Mouse (Mus musculus) forebrain, embryonic 11.5 days (tissue): Measurements from ENCODE around the gene Unc5b. TPM values are rescaled to one million over a fixed set of nuclear protein-coding genes. Genes with fewer than 3 reads are reported as not detected.
A peak's percentile ranks its signal among the peaks of the same experiment; 100 is the strongest.

Source experiments
- ATAC-seq: fragments of 200-750 bp; cut with Nextera tagmentation; replicated peaks from 2 replicates; pipeline ENCODE4 v1.8.0; 2017; ENCODE audit warnings: moderate TSS enrichment; ENCODE audit not compliant: low FRiP score
- DNase-seq: peaks from one replicate; pipeline ENCODE4 v3.0.0-alpha.2; 2017; ENCODE audit warnings: low spot score
- H3K27ac ChIP-seq: fragments of 300-500 bp; sonication (generic); 2 replicates; pipeline ENCODE4 v1.5.1; 2014; ENCODE audit warnings: low read depth, low read length
- H3K27me3 ChIP-seq: fragments of 300-500 bp; sonication (generic); 2 replicates; pipeline ENCODE4 v1.6.1; 2014; ENCODE audit warnings: mild to moderate bottlenecking, low read length, mixed read lengths; ENCODE audit not compliant: control insufficient read depth, insufficient read depth
- H3K36me3 ChIP-seq: fragments of 300-500 bp; sonication (generic); 2 replicates; pipeline ENCODE4 v1.6.1; 2014; ENCODE audit warnings: mild to moderate bottlenecking, low read length, moderate library complexity, mixed read lengths; ENCODE audit not compliant: control insufficient read depth, insufficient read depth
- H3K4me1 ChIP-seq: fragments of 300-500 bp; sonication (generic); replicated peaks from 2 replicates; pipeline ENCODE4 v1.6.1; 2014; ENCODE audit warnings: low read length, mixed read lengths; ENCODE audit not compliant: control insufficient read depth, insufficient read depth
- H3K4me2 ChIP-seq: fragments of 300-500 bp; sonication (generic); 2 replicates; pipeline ENCODE4 v1.6.1; 2014; ENCODE audit warnings: low read depth, mild to moderate bottlenecking, low read length, moderate library complexity, mixed read lengths; ENCODE audit not compliant: severe bottlenecking
- H3K4me3 ChIP-seq: fragments of 300-500 bp; sonication (generic); 2 replicates; pipeline ENCODE4 v1.5.1; 2014; ENCODE audit warnings: low read depth, low read length
- H3K9ac ChIP-seq: fragments of 300-500 bp; sonication (generic); 2 replicates; pipeline ENCODE4 v1.6.1; 2014; ENCODE audit warnings: low read length
- H3K9me3 ChIP-seq: fragments of 300-500 bp; sonication (generic); 2 replicates; pipeline ENCODE4 v1.6.1; 2016; ENCODE audit warnings: low read length, mixed read lengths; ENCODE audit not compliant: control insufficient read depth
- WGBS: fragments of 180-500 bp; shearing (Covaris S2); extraction: QIAGEN DNeasy Blood & Tissue Kit; methylation state at CpG from one replicate; pipeline ENCODE4 v1.1.7; 2014; 5-methylcytosine and 5-hydroxymethylcytosine counted together
- polyA plus RNA-seq: library from polyadenylated mRNA; unstranded; fragments of >200 nt; fragmentation: Nextera tagmentation; extraction: Ambion mirVana; gene quantifications from 2 replicates; pipeline ENCODE4 v1.2.1, GENCODE M21; 2014

Unc5b gene
- polyA plus RNA-seq, 1 experiment from 2014 or later = 4.0 TPM

DNA sequence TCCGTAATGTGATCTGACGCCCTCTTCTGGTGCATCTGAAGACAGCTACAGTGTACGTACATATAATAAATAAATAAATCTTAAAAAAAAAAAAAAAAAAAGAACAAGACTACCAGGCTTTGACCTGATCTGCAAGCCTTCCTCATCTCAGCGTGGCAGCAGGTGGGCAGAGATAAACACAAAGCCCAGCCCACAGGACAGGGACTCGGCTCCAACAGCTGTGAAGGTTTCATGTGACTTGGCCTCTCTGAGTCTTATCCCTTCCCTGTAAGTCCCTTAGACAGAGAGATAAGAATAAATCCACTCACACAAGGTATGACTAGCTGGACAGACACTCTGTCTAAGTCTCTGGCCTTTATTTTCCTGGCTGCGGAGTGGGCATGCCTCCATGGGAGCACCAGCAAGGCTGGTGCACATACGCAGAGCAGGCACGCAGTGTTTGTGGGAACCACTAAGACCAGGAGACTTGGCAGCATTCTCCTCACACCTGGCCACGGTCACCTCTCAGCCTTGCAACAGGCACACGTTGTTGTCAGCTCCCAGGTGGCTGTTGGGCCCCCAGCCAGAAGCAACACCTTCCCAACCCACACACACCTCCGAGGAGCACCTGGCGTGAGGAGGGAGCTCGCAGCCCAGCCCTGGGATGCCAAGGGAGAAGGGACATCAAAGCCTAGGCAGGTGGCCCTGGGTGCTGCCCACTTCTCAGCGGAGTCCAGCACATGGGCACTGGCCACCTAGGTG, 33.5 kb downstream of the Unc5b start:
- no peaks in the 10 kb centered on the region for H3K36me3 ChIP-seq
- no peak for DNase-seq
- no peak for ATAC-seq
- no peak overlapping the region for H3K9ac ChIP-seq
- H3K4me1 ChIP-seq = peaks cover 29% of the 10 kb centered on the region
- H3K4me2 ChIP-seq = no peak overlapping the region
- no peaks in the 10 kb centered on the region for H3K9me3 ChIP-seq
- no peak overlapping the region for H3K27ac ChIP-seq
- H3K4me3 ChIP-seq = no peak overlapping the region
- no peaks in the 10 kb centered on the region for H3K27me3 ChIP-seq
- WGBS = 88% methylated on average over 14 of the region's 14 CpGs

DNA sequence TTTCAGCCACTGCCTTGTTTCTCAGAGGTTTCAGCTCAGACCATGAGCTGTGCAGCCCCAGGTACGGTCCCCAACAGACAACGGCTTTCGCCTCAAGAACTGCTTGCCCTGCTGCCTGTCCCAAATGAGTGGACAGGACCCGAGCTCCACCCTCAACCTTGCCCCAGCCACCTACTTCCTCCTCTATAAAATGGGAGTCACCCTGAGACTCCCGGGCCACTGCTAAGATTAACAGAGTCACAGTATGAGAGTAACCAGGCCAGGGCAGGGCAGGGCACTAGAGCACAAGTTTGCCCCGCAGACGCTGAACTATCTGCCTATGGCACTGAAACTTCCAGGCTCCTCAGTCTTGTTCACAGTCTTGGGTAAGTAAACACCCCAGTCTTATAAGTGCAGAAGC, 34.9 kb downstream of the Unc5b start:
- Histone ChIP-seq H3K4me3 (no peak overlapping the region), H3K27ac (no peak overlapping the region), H3K4me1 (peaks cover 33% of the 10 kb centered on the region), H3K4me2 (no peak overlapping the region), H3K9me3 (no peaks in the 10 kb centered on the region), H3K36me3 (no peaks in the 10 kb centered on the region), H3K9ac (no peak overlapping the region), H3K27me3 (no peaks in the 10 kb centered on the region)
- DNase-seq = no peak
- 86% methylated on average over 7 of the region's 7 CpGs for WGBS
- ATAC-seq = no peak

DNA sequence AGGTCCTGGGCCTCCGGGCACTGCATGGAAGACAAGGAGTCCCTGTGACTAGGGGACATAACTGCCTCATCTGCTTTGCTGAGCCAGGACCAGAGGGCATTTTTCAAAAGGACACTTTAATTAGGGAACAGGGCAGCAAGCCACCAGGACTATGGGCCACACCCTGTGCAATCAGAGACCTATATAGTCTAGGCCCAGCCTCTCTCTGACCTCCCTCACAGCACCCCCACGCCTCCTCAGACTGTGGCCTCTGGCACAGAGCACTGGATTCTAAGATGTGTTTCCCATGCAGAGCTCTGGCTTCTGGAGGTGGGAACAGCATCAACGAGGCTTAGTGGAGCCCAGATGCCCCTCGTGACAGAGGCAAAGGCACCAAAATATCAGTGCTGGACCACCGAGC, 35.4 kb downstream of the Unc5b start:
- Histone ChIP-seq H3K9me3 (no peaks in the 10 kb centered on the region), H3K9ac (no peak overlapping the region), H3K27me3 (no peaks in the 10 kb centered on the region), H3K36me3 (no peaks in the 10 kb centered on the region), H3K27ac (no peak overlapping the region), H3K4me3 (no peak overlapping the region), H3K4me2 (no peak overlapping the region), H3K4me1 (peaks cover 31% of the 10 kb centered on the region)
- ATAC-seq (no peak), DNase-seq (no peak)
- 73% methylated on average over 5 of the region's 5 CpGs for WGBS

DNA sequence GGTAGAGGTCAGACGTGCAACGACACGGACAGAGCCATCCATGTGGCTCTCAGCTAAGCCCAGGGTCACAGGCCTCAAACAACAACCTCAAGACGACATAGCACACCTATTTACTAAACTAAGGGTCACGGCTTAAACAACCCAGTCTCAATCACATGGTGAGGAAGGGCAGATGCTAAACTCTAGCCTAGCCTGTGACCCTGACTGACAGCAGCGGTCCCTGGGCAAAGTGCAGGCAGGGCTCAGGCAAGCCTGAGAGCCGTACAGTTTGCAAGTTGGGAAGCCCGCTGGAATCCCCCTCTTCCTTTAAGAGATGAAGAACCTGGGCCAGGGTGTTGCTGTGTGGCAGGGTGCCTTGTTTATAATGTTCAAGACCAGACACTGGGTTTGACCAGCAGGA, 36.6 kb downstream of the Unc5b start:
- Histone ChIP-seq H3K36me3 (no peaks in the 10 kb centered on the region), H3K9me3 (no peaks in the 10 kb centered on the region), H3K9ac (peak overlapping the region; percentile 29; the same call in 1 of the 2 replicates), H3K4me2 (no peak overlapping the region), H3K27me3 (no peaks in the 10 kb centered on the region), H3K27ac (peak overlapping the region; percentile 63; the same call in 1 of the 2 replicates), H3K4me1 (peaks cover 21% of the 10 kb centered on the region), H3K4me3 (no peak overlapping the region)
- ATAC-seq = no peak
- DNase-seq = no peak
- WGBS = 39% methylated on average over 8 of the region's 8 CpGs

DNA sequence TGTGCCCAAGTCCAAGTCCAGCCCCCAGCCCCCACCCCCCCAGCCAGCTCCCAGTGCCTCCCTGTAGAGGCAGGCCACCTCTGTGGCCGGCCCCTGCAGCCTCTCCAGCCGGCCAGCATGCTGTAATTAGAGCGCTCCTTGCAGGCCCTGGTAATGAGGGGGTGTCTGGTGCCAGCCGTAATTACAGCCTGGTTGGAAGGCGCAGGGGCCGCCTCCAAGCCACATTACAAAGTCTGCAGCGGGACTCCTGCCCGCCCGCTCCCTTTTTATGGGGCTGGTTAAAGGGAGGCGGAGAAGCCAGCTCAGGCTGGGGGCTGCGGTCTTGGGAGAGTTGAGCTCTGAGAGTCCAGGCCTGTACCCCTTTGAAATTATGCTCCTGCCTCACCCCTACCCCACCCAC, 37.0 kb downstream of the Unc5b start:
- Histone ChIP-seq H3K4me3 (no peak overlapping the region), H3K27me3 (no peaks in the 10 kb centered on the region), H3K27ac (peak overlapping the region; percentile 63; the same call in 1 of the 2 replicates), H3K4me1 (peaks cover 19% of the 10 kb centered on the region), H3K4me2 (no peak overlapping the region), H3K9ac (no peak overlapping the region), H3K36me3 (no peaks in the 10 kb centered on the region), H3K9me3 (no peaks in the 10 kb centered on the region)
- WGBS = 17% methylated on average over 11 of the region's 11 CpGs
- DNase-seq = peak; percentile 78
- ATAC-seq = peak; percentile 64

DNA sequence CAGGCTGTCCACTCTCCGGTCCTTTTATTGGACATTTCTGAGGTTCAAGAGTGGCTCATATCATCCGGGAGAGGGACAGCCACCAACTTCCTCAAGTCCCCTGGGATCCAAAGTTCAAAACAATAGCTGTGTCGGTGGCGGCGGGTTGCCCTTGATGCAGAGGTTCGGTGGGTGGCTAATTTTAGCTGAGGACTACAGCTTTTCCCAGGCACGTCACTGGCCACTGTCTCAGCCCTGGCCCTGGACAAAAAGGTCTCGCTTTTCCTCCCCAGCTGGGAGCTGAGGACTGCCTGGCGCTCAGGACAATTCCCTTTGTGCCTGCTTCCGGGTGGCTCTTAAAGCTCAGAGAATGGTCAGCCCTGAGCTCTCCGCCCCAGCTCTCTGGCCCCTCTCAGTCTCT, 38.5 kb downstream of the Unc5b start:
- H3K9me3 ChIP-seq = no peaks in the 10 kb centered on the region
- WGBS = 8% methylated on average over 11 of the region's 11 CpGs
- DNase-seq (no peak), ATAC-seq (no peak)
- no peak overlapping the region for H3K27ac ChIP-seq
- H3K27me3 ChIP-seq = no peaks in the 10 kb centered on the region
- H3K4me1 ChIP-seq = peaks cover 19% of the 10 kb centered on the region
- H3K9ac ChIP-seq = no peak overlapping the region
- H3K36me3 ChIP-seq = no peaks in the 10 kb centered on the region
- no peak overlapping the region for H3K4me2 ChIP-seq
- H3K4me3 ChIP-seq = no peak overlapping the region

DNA sequence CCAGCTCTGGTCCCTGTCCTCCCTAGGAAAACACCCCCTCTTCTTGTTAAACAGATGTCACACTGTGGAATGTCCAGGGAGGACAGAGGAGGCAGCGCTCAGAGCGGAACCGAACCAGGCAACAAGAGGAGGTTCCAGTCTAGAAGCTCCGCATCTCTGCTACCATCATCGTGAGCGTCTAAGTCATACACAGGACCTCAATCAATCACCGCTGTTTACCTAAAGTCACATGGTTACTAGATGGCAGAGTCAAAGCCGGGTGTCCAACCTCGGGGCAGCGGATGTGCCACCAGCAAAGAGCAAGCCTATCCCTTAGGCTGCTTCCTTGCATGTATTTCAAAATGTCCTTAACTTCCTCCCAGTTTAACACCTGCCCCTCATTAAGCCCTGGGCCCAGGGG, 39.0 kb downstream of the Unc5b start:
- Histone ChIP-seq H3K27ac (no peak overlapping the region), H3K9me3 (no peaks in the 10 kb centered on the region), H3K4me3 (no peak overlapping the region), H3K4me1 (peaks cover 19% of the 10 kb centered on the region), H3K36me3 (no peaks in the 10 kb centered on the region), H3K4me2 (no peak overlapping the region), H3K27me3 (no peaks in the 10 kb centered on the region), H3K9ac (no peak overlapping the region)
- ATAC-seq (no peak), DNase-seq (no peak)
- WGBS = 72% methylated on average over 10 of the region's 10 CpGs

DNA sequence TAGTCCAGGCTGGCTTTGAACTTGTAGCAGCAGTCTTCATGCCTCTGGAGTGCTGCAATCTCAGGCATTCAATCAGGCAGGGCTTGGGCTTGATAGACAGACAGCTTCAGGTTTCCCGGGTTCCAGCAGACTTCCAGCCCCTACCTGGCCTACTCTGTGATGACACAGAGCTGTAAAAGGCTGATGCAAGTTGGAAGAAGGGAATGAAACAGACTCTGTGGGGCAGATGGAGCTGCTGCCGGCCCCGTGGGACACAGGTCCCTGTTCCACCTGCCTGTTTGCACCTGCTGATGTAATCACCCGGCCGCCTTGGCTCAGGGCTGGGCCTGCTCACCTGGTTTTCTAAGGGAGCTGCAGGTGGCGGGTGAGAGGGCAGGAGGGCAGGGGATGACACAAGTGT, 40.5 kb downstream of the Unc5b start:
- DNase-seq (no peak), ATAC-seq (no peak)
- Histone ChIP-seq H3K4me1 (peaks cover 19% of the 10 kb centered on the region), H3K27ac (no peak overlapping the region), H3K9ac (no peak overlapping the region), H3K36me3 (no peaks in the 10 kb centered on the region), H3K4me2 (no peak overlapping the region), H3K4me3 (no peak overlapping the region), H3K27me3 (no peaks in the 10 kb centered on the region), H3K9me3 (no peaks in the 10 kb centered on the region)
- 86% methylated on average over 6 of the region's 6 CpGs for WGBS
